Mouse (Mus musculus): ENCODE data around the gene Arhgap10.

Gene Arhgap10

DNA sequence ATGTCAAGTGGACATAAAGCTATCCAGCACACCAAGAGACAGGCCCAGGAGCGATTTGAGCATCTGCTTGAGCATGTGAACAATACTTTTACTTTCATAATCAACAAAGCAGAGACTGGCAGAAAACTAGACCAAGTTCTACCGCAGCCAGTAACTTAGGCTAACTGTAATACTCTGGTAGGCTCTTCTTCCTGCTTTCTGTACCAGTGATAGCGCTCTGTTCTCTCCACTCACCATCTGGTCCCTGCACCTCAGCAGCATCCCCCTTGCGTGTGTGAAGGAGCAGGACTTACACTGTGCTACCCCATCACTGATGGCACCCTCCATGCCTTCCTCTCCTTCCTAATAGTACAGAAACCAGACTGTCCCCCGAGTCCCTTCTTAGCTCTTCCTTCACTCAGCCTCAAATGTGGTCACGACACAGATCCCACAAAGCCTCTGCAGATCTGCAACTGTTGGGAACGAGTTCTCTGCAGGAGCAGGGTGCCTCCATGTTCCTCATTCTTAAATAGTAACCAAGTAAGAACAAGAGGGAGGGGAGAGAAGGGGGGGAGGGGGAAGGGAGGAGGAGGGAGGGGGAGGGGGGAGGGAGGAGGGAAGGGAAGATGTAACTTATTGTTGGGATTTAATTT, 235.0 kb downstream of the Arhgap10 start:
- DNase-seq (ENCODE audit: extremely low spot score), result no peak

DNA sequence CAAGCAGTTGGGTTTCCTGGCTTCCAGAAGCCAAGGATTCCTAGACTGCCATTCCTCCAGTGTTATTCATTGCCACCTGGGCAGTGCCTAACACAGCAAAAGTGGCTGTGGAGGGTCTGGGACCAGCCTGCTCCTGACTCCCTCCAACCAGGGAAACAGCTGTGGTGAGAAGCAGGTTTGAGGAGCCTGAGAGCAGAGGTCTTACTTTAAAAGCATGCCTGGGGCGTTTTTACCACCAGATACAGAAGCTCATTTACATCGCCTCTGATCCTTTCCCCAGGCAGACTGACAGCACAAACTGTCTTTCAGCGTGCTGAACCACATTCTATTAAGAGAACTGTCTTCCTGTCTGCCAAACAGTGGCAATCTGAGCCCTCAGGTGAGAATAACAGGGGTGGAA, 237.8 kb downstream of the Arhgap10 start:
- no peak for DNase-seq (ENCODE audit: extremely low spot score)

DNA sequence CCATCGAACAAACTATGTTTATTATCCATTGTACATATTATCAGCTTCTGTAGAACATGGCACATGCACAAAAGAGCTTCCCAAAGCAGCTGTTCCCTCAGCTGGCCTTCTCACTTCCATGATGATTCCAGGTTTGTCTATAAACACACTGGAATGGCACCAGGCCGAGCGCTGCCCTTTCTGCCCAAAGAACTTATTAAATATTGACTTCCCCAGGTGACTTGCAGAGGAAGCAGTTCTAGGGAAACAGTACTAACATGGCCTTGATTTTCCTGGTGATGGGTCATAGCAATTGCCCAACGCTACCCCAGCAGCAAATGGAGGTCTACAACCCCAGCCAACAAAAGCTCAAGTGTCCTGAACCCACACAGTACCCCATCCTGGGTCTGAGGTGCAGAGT, 239.5 kb downstream of the Arhgap10 start:
- DNase-seq (ENCODE audit: extremely low spot score), result no peak

DNA sequence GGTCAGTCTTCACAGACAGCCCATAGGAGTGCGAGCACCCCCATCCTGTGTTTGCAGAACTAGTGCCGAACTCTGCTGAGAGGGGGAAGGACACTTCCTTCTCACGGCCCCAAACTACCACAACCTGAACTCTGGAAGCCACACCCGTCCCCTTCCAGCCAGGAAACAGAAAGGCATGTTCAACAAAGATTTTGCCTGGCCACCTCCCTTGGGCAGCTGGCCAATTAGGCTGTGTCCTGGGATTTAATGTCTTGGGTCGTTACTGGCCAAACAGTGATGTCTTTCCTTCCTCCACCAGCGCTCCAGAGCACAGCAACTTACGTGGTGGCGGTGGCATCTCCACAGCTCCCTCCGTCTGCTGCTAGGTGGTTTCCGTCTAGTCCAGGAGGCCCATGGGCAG, 240.9 kb downstream of the Arhgap10 start:
- no peak for DNase-seq (ENCODE audit: extremely low spot score)

DNA sequence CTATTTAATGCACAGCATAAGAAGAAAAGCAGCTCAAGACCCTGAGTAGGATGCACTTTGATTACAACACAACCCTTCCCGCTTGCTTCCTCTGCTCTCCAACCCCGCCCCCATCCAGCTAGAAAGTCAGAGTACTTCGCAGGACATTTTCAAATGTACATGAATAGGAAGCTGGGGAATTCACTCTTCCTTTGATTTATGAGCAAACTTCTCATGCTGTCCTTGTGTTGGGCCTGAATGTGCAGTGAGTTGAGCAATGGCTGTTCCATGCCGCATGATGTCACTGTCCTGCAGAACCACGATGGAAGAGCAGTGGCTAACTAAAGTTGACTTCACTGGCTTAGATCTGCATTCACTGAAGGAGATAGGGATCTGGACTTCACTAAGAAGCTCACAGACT, 242.2 kb downstream of the Arhgap10 start:
- DNase-seq (ENCODE audit: extremely low spot score), result no peak

DNA sequence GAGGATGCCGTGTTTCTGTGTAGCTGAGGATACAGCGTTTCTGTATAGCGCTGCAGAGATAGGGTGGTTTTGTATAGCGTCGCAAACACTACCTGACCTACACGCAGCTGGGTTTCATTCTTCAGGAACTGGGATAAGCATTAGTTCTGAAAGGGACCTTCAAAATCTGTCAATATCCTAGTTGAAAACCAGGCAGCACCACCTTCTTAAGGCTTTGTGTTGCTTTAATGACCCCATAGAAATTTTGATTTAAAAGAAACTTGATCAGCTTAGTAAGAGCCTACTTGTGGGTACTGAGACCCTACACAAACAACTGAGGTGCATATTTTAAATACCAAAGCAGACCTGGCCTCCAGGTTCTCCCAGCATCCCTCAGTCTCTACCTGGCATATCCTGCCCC, 245.6 kb downstream of the Arhgap10 start:
- DNase-seq (ENCODE audit: extremely low spot score), result no peak

DNA sequence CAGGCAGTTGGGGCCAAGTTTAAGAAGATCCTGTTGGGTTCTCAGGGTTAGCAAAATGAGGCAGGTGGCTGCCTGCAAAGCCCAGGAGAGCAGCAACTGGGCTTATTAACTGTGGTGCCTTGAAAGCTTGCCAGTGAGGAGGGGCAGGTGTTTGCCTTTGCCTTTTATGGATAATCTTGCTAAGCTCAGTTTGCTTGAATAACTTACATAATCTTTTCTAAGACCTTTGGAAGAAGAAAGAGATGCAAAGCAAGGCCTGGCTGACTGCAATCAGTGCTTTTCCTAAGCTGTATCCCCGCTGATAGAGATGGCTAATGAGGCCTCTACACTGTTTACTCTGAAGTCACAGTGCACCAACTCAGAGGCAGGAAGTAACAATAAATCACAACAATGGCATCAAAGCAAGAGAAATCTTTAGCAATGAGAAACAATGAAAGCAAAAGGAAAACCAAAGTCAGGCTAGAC, 249.8 kb downstream of the Arhgap10 start:
- DNase-seq (ENCODE audit: extremely low spot score), result no peak

DNA sequence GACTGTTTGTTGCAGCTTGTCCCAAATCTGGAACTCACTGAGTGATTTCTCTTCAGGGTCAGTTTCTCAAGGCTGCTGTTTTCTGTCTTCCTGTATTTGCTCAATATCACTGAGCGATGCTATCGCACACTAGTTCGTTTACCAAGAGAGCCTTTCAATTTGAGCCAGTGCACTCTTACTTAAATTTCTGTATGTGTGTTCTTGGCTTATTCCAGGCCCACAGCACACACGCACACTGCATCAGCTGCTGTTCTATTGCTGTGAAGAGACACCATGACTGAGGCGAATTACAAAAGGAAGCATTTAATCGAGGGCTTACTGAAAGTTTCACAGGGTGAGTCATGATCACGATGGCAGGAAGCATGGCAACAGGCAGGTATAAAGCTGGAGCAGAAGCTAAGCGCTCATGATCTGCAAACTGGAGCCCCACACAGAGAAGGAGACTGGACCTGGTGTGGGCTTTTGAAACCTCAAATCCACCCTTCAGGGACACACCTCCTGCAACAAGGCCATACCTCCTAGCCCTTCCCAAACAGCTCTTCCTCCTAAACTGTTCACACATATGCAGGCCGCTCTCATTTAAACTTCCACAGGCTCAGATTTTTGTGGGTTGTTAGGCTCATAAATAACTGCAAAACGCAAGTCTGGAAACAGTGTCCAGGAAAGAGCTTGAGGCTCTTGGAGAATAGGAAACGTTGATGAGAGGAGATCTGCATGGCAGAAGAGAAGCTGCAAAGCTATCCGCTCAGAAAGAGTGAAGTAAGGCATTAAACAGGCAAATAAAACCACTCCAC, 255.3 kb downstream of the Arhgap10 start:
- no peak for DNase-seq (ENCODE audit: extremely low spot score)

DNA sequence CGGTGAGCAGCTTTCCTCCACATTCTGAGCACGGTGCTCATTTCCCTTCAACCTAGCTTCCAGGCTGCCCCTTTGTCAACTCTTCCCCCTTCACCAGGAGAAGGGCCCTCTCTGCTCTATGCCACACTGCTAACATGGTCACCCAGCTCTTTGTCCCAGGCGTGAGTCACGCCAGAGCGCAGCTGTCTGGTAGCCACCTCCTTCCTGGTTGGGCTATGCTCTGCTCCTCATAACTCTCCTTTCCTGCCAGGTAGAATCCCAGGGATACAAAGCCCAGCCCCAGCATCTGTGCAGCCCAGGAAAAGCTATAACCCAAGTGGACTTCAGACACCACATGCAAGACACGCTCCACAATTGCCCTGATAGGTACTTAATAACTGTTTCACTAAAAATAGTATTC, 256.5 kb downstream of the Arhgap10 start:
- no peak for DNase-seq (ENCODE audit: extremely low spot score)

DNA sequence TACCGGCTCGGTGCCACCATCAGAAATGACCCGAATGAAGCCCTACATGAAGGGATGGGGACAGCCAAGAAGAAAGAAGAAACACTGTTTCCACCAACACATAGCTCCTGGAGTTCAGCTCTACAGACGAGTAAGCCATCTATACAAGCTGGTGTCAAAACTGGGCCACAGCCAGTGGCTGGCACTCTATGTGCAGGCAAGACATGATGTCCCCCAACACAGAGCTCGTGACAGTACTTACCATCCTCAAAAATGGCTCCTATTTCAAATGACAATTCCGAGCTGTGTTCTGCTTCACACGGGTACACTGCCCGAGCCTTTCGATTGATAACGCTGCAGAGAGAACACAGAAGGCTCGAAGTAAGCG, 260.7 kb downstream of the Arhgap10 start:
- no peak for DNase-seq (ENCODE audit: extremely low spot score)

DNA sequence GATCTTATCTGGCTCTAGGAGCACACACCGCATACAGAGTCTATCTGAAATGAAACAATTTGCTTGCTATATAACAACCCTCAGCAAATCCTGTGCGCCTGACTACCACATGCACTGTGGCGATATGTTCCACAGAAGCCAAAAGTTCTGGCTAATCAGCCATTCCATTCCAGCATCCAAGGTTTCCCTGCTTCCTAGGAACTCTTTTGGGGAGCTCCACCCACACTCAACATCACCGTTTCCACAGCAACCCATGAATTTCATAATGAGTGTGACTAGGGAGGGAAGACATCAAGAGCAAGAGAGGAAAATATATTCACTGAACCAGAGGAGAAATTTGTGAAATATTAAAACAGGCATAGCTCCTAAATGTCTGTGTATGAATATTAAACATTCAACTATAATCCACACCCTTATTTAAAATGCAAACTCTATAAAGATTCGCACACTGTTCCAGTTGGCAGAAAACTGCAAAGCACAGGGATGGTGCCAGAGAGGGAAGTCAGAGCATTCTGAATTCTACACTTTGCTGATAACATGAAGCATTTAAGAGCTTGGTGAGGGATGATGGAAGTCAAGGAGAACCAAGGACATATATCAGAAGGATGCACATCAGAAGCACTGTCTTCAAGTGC, 261.2 kb downstream of the Arhgap10 start:
- no peak for DNase-seq (ENCODE audit: extremely low spot score)

DNA sequence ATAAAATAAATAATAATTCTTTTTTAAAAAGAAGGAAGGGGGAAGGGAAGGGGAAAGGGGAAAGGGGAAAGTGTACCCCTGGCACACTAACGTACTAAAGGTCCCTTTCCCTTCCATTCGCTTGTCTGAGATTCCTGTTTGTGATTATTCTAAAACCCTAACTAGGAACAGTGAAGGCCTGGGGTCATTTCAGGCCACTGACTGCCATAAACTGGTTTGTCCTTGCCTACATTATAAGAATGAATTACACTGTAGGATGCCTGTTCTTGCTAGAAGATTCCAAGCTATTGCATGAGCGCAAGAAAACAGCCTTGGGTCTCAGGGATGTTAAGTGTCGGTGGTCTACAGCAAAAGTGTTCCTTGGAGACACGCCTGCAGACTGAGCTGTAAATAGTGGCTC, 263.3 kb downstream of the Arhgap10 start:
- no peak for DNase-seq (ENCODE audit: extremely low spot score)

DNA sequence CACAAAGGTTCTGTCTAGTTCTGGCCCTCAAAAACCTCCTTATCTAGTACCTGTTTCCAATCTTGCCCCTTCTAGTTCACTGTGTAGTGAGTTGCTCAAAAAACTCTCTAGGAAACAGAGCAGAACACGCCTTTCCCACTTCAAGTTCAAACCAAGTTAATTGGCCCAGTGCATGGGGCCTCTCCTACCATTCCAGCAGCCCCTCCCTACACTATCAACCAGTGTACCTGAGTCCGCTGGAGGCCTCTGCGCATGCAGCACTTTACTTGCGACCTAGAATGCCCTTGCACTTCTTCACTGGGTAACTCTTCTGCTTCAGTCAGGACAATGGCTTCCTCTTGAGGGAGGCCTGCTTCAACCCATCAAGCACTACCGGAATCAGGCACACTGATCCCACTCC, 266.6 kb downstream of the Arhgap10 start:
- DNase-seq (ENCODE audit: extremely low spot score), result no peak

DNA sequence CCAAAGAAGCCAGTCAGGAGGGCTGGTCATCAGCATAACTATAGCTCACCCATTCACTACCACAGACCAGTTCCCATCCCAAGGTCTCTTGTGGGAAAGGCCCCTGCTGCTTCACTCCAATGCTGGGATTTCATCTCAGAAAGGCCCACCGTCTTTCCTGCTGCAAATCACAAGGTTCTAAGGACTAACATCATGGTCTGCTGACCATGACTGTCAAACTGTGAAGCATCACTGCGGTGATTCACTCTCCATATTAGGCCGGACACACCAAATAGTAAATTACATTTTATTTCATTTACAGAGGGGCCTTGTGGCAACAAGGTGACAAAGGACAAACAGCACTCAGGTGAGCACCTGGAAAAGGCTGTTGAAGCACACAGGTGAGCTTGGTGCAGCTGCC, 267.7 kb downstream of the Arhgap10 start:
- DNase-seq (ENCODE audit: extremely low spot score), result no peak

DNA sequence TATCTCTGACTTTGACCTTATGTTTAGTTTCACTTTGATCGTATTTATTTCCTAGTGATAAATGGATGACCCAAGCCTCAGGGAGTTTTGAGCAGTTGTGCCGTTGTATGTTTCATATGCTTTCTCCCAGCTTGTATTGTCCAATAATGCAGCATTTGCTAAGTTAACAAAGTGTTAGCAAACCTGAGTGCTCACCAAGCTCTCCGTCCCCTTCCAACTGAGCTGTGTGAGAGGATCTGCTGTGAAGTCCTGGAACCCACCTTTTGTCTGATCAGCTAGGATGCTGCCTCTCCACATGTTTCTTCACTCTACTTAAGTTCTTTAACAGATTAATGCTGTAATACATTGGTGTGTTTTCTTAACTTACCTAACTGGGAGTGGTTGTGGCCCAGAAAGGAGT, 276.4 kb downstream of the Arhgap10 start:
- DNase-seq (ENCODE audit: extremely low spot score), result no peak

DNA sequence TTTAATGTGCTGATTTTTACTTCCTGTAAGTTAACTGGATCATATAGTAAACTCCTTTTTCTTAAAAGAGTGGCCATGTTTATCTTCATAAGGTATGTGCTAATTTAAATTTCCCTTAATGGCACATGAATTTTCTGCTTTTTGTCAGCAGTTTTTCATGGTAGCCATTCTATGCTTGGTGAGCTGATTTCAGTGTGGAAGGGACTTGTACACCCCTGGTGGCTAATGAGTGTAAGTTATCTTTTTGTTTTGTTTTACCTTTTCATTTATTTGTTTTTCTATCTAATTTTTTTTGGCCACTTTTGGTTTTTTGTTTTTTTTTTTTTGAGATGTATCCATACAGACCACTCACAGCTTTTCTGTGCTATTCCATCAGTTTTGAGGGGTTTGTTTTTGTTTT, 278.3 kb downstream of the Arhgap10 start:
- no peak for DNase-seq (ENCODE audit: extremely low spot score)

DNA sequence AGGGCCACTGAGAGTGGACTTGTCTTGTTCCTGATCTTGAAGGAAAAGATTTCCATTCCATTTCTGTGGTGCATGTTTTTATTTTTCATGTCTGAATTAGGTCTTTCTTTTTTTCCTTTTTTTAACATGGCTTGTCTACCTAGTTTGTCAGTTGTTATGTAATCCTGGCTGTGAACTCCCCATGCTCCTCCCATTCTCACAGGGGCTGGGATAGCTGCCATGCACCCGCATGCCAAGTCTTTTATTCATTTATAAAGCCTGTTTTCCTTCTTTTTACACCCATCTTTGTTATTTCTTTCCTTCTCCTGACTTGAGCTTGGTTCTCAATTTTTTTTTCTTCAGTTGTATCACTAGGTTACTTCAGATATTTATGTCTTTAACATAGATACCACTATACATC, 281.1 kb downstream of the Arhgap10 start:
- no peak for DNase-seq (ENCODE audit: extremely low spot score)

DNA sequence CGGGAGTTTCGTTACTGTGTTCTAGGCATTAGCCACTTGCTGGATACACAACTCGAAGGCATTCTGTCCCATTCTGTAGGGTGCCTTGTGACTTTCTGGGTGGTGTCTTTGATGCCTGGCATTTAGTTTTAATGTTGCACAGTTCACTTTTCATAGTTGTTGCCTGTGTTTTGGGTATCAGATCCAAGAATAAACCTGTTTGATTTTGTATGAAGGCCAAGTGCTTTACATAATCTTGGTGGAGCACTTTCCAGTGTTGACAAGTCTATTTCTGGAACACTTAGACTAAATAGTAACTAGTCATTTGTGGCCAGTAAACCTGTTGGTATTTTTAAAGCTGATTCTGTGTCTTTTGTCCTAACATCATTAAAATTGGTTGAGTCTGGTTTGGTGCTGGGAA, 285.3 kb downstream of the Arhgap10 start:
- DNase-seq (ENCODE audit: extremely low spot score), result no peak

DNA sequence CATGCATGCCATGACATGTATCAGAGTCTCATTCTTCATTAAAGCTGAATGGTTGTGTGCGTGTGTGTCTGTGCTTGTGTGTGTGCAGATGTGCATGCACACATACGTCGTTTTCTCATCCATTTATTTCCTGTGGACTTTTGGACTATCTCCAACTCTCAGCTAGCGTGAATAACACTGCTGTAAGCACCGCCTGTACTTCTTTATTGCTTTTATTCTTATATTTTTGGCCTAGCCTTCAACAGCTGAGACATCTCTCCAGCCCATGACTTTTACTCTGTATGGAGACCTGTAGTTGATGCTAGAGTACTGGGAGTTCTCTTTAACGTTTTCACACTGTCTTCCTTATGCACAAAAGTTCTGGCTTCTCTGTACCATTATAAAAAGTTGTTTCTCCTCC, 285.9 kb downstream of the Arhgap10 start:
- no peak for DNase-seq (ENCODE audit: extremely low spot score)

DNA sequence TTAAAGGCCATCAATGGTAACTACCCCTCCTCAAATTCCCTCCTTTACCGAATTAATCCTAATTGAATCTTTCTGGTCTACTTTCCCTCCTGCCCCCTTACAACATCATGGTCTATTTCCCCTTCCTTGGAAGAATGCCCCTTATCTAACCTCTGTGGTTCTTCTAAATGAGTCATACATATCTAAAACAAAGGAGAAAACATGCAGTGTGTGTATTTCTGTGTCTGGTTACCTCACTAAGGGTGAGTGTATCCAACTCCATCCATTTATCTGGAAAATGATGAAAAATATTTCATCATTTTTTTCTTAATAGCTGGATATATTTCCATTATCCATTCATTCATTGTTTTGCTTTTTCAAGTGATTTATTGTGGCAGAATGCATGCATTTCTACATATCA, 286.5 kb downstream of the Arhgap10 start:
- DNase-seq (ENCODE audit: extremely low spot score), result no peak

DNA sequence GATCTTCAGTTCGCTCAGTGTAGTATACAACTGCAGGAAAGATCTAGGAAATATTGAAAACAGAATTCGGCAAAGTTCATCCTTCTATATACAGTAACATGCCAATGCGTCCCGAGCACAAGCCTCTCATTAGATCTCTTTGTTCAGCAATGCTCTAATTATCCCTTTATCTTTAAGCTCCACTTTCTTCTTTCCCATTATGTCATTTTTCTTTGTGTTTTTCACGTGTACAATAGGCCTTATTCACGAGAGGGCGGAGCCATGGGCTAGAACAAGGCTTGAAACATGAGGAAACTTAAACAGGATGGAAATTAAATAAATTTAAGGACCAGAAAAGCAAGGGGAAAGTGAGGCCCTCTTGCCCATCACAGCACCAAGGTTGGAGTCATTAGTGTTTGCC, 289.1 kb downstream of the Arhgap10 start:
- DNase-seq (ENCODE audit: extremely low spot score), result no peak

DNA sequence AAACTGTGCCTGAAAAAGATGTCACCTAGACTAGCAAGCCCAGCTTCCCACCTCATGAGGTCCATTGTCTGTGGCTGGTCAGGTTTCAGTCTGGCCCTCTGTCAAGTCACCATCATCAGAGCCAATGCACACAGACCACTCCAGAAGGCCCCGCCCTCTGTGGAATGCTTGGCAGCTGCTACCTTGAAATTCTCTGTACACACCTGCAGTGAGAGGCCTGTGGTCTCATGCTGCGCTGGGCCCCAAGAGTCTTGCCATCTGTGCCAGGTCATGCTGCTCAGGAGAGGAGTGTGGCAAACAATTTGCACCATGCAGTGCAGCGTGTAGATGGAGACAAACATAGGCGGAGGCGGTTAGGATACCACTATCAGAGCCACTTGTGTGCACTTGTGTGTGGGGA, 290.0 kb downstream of the Arhgap10 start:
- no peak for DNase-seq (ENCODE audit: extremely low spot score)

DNA sequence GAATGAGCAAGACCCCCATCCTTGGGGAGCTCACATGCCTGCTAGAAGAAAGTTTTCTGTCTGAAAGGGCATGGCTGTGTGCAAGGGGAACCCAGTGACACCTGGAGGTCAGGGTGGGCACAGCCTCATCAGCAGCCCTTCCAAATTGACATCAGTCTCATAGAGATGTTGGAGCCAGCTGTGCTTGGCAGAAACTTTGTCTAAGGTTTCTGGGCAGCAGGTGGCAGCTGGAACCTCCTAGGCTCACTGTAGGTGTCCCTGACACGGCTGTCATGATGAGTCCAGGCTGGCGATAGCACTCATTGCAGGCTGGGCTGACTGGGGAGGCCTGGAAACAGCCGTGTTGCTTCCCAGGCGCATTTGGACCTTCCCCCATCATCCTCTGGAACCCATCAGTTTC, 294.6 kb downstream of the Arhgap10 start:
- no peak for DNase-seq (ENCODE audit: extremely low spot score)

Measured in embryo, embryonic 9.5 days (tissue).